ENCODE assay signal across 8 mouse cellular contexts in genomic region chr12:104699753-104700152, GRCm38 (mm10). TPM values are rescaled to one million over a fixed set of nuclear protein-coding genes. Genes with fewer than 3 reads are reported as not detected.
A peak's percentile ranks its signal among the peaks of the same experiment; 100 is the strongest.
DNase-seq lines count a peak whose midpoint lies in the region; ATAC-seq and TF ChIP-seq lines count a peak whose summit lies in the region.

No protein-coding gene starts in this region.

- peak; percentile 62 for TF ChIP-seq CTCF in ES-Bruce4 (IDR thresholded peaks at IDR 0.05; ENCODE audit: low read depth, low read length)
- peak; percentile 57 for TF ChIP-seq CTCF in heart, postnatal 0 days (IDR thresholded peaks at IDR 0.05; ENCODE audit: low read depth)
- TF ChIP-seq CTCF in midbrain, postnatal 0 days (IDR thresholded peaks at IDR 0.05), result peak; percentile 72

- no peak for TF ChIP-seq POLR2A in ES-Bruce4 (IDR thresholded peaks at IDR 0.05; ENCODE audit: insufficient read depth, low read length)

- H3K27ac ChIP-seq in ES-Bruce4 (ENCODE audit: insufficient read depth, low read length), result no peak overlapping the region
- H3K27ac ChIP-seq in heart, postnatal 0 days (ENCODE audit: low read depth), result no peak overlapping the region
- no peak overlapping the region for H3K27ac ChIP-seq in midbrain, postnatal 0 days (ENCODE audit: low read depth, low read length)

- no peak for TF ChIP-seq EP300 in ES-Bruce4 (IDR thresholded peaks at IDR 0.05; ENCODE audit: insufficient read depth, low read depth, low read length)
- TF ChIP-seq EP300 in heart, postnatal 0 days (IDR thresholded peaks at IDR 0.05; ENCODE audit: low read depth), result no peak

- intact Hi-C loops in left cerebral cortex, postnatal 10 days (cut with DNase I), result loop anchor here (5.0 kb wide), 1 partner anchor 257 kb away; no protein-coding TSS in a partner anchor

- no peak overlapping the region for H3K4me3 ChIP-seq in ES-Bruce4 (ENCODE audit: low read depth, low read length)
- H3K4me3 ChIP-seq in heart, postnatal 0 days (ENCODE audit: low read depth, low read length), result no peak overlapping the region
- H3K4me3 ChIP-seq in midbrain, postnatal 0 days (ENCODE audit: low read depth, low read length), result no peak overlapping the region

- DNase-seq in heart, adult 18-20 months, result peak; percentile 29 to 72
- DNase-seq in heart, adult 11 months, result no peak
- DNase-seq in embryo, embryonic 11 days, result peak; percentile 87
- DNase-seq in heart, postnatal 0 days (ENCODE audit: low spot score), result peak; percentile 40
- peak; percentile 20 to 78 for DNase-seq in left cerebral cortex, postnatal 10 days (ENCODE audit: extremely low spot score in 1 of 2, low spot score in 2 of 2)
- DNase-seq in midbrain, postnatal 0 days (ENCODE audit: low spot score), result peak; percentile 67

- 59% methylated on average over 8 of the region's 8 CpGs for WGBS in heart, postnatal 0 days
- 39% methylated on average over 8 of the region's 8 CpGs for WGBS in midbrain, postnatal 0 days

- H3K36me3 ChIP-seq in ES-Bruce4 (ENCODE audit: control insufficient read depth, insufficient read depth, low read length, poor library complexity, severe bottlenecking), result peaks cover 35% of the 10 kb centered on the region
- peaks cover 86% of the 10 kb centered on the region for H3K36me3 ChIP-seq in heart, postnatal 0 days (replicated peaks; ENCODE audit: control insufficient read depth, insufficient read depth, low read length)
- H3K36me3 ChIP-seq in midbrain, postnatal 0 days (ENCODE audit: insufficient read depth, low read length), result peaks cover 53% of the 10 kb centered on the region

- no peak overlapping the region for H3K4me2 ChIP-seq in heart, postnatal 0 days (ENCODE audit: low read depth, low read length)
- no peak overlapping the region for H3K4me2 ChIP-seq in midbrain, postnatal 0 days (ENCODE audit: low read depth, low read length, poor library complexity, severe bottlenecking)

- H3K27me3 ChIP-seq in ES-Bruce4 (ENCODE audit: control insufficient read depth, insufficient read depth, low read length, poor library complexity, severe bottlenecking), result no peaks in the 10 kb centered on the region
- no peaks in the 10 kb centered on the region for H3K27me3 ChIP-seq in heart, postnatal 0 days (ENCODE audit: control insufficient read depth, insufficient read depth, low read length)
- no peaks in the 10 kb centered on the region for H3K27me3 ChIP-seq in midbrain, postnatal 0 days (ENCODE audit: insufficient read depth, low read length)

- H3K9me3 ChIP-seq in ES-Bruce4 (replicated peaks; ENCODE audit: control insufficient read depth, insufficient read depth, low read length, poor library complexity, severe bottlenecking), result no peaks in the 10 kb centered on the region
- H3K9me3 ChIP-seq in heart, postnatal 0 days (replicated peaks; ENCODE audit: control insufficient read depth, low read length), result no peaks in the 10 kb centered on the region
- H3K9me3 ChIP-seq in midbrain, postnatal 0 days (ENCODE audit: low read length), result no peaks in the 10 kb centered on the region

- H3K4me1 ChIP-seq in ES-Bruce4 (ENCODE audit: control insufficient read depth, insufficient read depth, low read length), result no peaks in the 10 kb centered on the region
- H3K4me1 ChIP-seq in heart, postnatal 0 days (ENCODE audit: control insufficient read depth, insufficient read depth), result no peaks in the 10 kb centered on the region
- no peaks in the 10 kb centered on the region for H3K4me1 ChIP-seq in midbrain, postnatal 0 days (ENCODE audit: insufficient read depth, low read length)

- H3K9ac ChIP-seq in ES-Bruce4 (ENCODE audit: low read depth, poor library complexity, severe bottlenecking), result no peak overlapping the region
- H3K9ac ChIP-seq in heart, postnatal 0 days (replicated peaks; ENCODE audit: low read depth, low read length), result no peak overlapping the region
- H3K9ac ChIP-seq in midbrain, postnatal 0 days (replicated peaks; ENCODE audit: low read length, poor library complexity, severe bottlenecking), result no peak overlapping the region

- ATAC-seq in heart, postnatal 0 days (ENCODE audit: insufficient read depth, low read depth), result no peak
- ATAC-seq in midbrain, postnatal 0 days (ENCODE audit: low FRiP score), result no peak
- ATAC-seq in monocyte, adult 5-6 weeks (replicated peaks; ENCODE audit: insufficient number of reproducible peaks, low FRiP score, low TSS enrichment, poor library complexity, severe bottlenecking), result no peak

RNA-seq across cellular contexts. Expression of gene Dicer1, which starts 52.0 kb away (rescaled TPM):
- total RNA-seq in heart, adult 18-20 months (2021), result 10 to 100 TPM; 20.5 to 21.6 TPM
- polyA plus RNA-seq in ES-Bruce4 (2011; ENCODE audit: insufficient read depth, insufficient read length, low read depth, missing spikeins), result 102 and 104 TPM in 2 replicates
- total RNA-seq in heart, postnatal 0 days (2014; rRNA removed; ENCODE audit: low replicate concordance), result 17.4 and 32.1 TPM in 2 replicates
- 12.3 and 14.3 TPM in 2 replicates for polyA plus RNA-seq in heart, postnatal 0 days (2015; fragmentation: Nextera tagmentation; extraction: Ambion mirVana)
- total RNA-seq in left cerebral cortex, postnatal 10 days (2021), result 10 to 100 TPM; 63.3 to 64.7 TPM
- 38.9 and 46.1 TPM in 2 replicates for total RNA-seq in midbrain, postnatal 0 days (2014; rRNA removed)
- 26.0 and 28.4 TPM in 2 replicates for polyA plus RNA-seq in midbrain, postnatal 0 days (2015; fragmentation: Nextera tagmentation; extraction: Ambion mirVana)
- 29.7 to 53.7 TPM (median 49.9 TPM) in 3 replicates for total RNA-seq in monocyte, adult 5-6 weeks (2017)
